Mouse (Mus musculus) thymus, adult 18-20 months (tissue): ENCODE results near the gene Nfkbia.

Experiments used
- DNase-seq, 2 experiments: peaks; one replicate each; pipeline ENCODE4 v3.0.0; 2022; ENCODE audit warnings: mixed read lengths in 2 of 2

The Nfkbia gene

DNA sequence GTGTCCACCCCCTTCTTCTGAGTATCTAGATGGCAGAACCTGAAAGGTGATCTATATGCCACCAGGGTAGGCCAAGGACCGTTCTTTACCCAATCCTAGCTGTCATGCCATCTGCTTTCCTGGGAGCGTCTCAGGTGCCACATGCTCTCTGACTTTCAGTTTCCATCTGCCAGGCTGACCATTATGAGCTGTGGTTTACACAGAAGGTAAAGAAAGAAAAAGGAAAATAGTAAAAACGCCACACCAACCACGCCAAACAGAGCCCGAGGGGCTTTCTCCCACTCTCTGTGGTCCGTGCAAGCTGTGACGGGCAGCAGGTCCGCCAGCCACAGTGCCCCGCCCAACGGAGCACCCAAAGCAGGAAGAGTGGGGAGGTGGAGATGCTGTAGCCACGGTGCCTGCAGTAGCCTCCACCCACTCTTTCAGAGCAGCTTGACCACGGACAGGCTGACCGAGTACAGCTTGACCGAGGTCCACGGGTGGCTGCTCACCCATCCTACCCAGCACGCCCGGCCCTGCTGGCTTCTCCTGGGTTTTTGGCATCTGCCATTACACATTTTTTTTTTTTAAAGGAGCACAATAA is 27.0 kb downstream of the Nfkbia start:
- peak in 1 of 2 experiments; percentile 58 for DNase-seq

GRCm38 (mm10) chr12:55464846-55465361 is 27.5 kb downstream of the Nfkbia start:
- DNase-seq: peak; percentile 63 to 75

- DNase-seq: no peak
Measured at GRCm38 (mm10) chr12:55463992-55464845, 28.2 kb downstream of the Nfkbia start.

DNA sequence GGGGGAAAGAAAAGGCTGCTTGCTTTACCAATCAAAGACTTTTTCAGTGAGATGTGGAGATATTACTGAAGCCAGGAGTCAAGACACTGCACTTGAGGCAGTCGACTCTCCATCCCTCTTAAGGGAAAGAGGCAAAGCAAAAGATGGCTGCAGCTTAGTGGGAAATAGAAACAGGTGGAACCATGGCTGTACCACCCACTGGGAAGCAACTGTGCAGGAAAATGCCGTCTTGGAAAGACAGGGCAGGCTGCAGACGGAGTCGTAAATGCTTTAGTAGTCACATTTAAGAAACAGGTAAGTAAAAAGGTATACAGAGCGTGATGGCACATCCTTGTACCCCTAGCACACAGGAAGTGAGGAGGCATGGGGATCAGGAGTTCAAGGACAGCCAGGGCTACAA is 29.4 kb downstream of the Nfkbia start:
- DNase-seq: no peak

DNA sequence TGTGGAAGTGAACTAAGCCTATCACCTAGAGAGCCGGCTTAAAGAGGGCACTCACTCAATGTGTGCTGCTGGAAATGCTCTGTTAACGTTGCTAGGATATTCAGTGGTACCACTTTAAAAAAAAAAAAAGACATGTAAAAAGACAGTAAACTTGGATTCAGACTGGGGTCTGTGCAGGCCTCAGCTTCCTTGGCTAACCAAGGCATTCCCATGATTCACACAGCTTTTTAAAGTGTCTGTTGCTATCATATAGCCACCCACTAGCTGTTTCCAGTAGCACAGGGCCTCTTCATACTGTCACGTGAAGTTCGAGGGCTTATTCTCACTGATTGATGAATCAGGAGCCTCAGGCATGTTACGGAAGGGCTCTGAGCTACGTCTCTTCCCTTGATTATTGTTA is 30.0 kb downstream of the Nfkbia start:
- no peak for DNase-seq

DNA sequence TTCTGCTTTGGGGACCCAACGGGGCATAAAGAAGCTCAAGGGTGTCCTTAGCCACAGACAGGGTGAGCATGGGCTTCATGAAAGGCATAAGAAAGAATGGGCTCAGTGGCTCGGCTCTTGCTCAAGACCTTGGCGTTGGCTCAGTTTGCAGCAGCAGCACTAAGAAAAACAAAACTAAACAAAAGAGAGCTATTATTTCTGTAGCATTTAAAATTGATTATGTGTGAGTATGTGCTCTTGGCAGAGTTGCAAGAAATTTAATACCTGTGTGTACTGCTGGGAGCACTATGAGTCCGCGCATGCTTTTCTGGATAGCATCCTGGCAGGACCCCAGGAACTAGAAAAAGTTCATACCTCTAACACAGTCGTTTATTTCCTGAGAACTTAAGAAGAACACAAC is 30.7 kb downstream of the Nfkbia start:
- no peak for DNase-seq

GRCm38 (mm10) chr12:55460900-55461299 is 31.5 kb downstream of the Nfkbia start:
- DNase-seq: no peak

- DNase-seq: no peak
Measured at GRCm38 (mm10) chr12:55459739-55460138, 32.7 kb downstream of the Nfkbia start.

DNA sequence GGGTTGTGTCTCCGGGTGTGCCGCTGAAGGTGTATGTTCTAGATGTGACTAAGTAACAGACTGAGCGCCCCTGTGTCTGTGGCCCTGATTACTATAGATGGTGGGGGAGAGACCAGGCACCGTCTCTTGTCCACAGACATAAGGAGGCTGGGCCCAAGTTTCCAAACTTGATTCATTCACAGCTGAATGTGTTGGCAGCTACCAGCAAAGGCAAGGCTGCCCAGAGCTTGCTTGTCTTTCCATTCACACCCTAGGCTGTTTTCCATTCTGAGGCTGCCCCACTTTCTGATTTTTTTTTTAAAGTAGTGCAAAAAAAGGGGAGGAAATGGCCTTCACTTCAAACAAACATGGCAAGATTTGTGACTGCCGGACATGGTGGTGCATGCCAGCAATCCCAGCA is 35.6 kb downstream of the Nfkbia start:
- DNase-seq: no peak

DNA sequence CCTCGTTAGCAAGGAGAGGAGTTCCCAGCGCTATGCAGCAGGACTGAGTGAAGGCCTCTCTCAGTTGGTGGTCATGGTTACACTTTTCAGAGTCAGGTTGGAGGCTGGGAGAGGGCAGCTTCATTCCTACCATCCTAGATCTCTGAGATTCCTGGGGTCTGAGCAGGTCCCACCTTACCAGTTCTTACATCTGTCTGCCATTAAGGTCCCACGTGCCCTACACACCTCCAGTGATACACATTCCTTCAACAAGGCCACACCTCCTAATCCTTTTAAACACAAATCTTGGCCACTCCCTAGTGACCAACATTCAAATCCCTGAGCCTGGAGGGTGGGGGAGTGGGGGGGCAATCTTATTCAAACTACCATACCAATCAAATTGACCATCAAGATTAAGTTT is 36.3 kb downstream of the Nfkbia start:
- no peak for DNase-seq

GRCm38 (mm10) chr12:55455206-55455605 is 37.2 kb downstream of the Nfkbia start:
- no peak for DNase-seq

GRCm38 (mm10) chr12:55453924-55454323 is 38.5 kb downstream of the Nfkbia start:
- DNase-seq: no peak

DNA sequence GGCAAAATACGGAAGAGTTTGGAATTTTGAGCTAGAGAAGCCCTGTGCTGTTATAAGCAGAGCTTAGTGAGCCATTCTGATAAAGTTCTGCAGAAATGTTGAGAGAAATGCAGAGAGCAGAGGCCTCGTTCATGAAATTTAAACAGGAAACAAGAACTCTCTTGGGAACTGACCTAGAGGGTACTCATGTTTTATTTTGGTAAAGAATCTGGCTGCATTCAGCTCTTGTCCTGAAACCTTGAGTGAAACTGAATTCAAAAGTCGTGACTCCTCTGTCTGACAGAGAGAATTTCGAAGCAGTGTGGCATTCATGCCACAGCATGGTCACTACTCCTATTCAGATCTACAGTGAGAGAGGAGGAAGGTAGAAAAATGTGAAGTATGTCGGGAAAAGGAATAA is 39.6 kb downstream of the Nfkbia start:
- DNase-seq: no peak

- no peak for DNase-seq
Measured at GRCm38 (mm10) chr12:55450421-55450820, 42.0 kb downstream of the Nfkbia start.

DNA sequence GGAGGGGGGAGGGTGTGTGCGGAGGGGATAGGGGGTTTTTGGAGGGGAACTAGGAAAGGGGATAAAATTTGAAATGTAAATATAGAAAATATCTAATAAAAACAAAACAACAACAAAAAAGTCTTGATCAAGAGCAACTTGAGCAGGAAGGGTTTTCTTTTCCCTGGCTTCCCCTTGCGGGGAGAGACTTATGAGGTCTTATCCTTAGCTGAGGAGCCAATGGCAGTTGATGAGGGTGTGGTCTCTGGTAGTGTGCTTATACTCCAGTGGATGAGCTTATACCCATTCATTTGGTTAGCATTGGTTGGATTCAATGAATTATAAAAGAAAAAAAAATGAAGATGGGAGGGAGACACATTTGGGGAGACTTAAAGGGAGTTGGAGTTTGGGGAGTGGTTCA is 43.4 kb downstream of the Nfkbia start:
- no peak for DNase-seq

DNA sequence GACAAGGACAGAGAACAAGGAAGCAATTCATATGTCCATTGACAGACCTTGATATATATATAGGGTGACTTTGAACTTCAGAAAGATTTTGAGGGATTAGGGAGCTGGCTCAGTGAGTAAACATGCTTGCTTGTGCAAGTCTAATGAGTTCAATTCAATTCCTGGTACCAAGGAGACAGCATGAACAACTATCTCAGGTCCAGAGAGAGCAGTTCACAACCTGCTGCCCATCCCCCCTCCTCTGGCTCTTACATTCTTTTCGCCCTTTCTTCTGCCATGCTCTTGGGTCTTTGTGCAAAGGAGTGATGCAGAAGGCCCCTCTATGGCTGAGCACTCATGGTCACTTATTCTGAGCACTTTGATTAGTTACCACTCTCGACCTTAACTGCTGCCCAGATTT is 44.0 kb downstream of the Nfkbia start:
- DNase-seq: no peak

GRCm38 (mm10) chr12:55447396-55447760 is 45.1 kb downstream of the Nfkbia start:
- no peak for DNase-seq

DNA sequence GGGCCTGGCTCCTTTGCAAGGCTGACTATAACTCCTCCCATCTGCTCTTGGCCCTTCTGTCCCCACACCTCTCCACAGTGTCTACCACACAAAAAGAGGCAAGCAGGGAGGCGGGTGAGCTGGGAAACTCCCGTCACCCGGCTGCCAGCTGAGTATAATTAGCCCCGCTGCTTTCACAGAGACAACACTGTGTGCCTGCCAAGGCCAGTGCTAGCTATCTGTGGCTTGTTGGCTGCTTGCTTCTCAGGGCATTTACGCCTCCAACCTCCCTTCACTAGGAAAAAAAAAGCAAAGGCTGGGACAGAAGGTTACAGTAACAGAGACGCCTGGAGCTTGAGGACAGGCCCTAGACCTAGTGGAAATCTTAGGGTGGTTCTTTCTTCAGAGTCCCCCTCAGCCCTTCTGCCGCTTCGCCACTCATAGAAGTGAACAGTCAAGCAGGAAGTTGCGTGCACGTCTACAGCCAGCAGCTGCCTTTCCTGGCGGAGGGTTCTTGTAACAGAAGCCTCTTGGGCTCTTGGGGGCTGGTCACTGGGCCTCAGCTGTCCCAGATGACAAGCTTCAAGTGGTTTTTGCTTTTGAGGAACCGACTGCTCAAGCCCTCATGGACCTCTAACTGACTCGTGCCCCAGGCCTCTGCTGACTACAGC is 45.6 kb downstream of the Nfkbia start:
- peak; percentile 67 to 80 for DNase-seq

DNA sequence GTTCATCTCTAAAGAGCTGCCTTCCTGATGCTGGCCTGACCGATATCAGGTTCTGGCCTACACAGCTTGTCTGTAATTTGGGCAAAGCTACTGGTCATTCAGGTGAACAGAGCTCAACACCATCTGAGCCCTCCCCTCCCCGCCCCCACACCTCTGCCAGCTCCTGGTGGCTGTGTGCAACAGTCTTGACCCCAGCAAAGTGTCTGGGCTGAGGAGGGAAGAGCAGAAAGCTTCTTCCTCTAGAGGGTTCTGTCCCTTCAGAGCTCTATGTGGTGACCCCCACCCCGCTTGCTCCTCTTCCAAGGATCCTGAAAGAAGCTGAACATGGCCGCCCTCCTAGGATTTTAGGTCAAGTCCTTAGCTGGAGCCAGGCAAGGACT is 46.1 kb downstream of the Nfkbia start:
- no peak for DNase-seq

GRCm38 (mm10) chr12:55445583-55445982 is 46.9 kb downstream of the Nfkbia start:
- DNase-seq: no peak

- peak; percentile 37 to 76 for DNase-seq
Measured at GRCm38 (mm10) chr12:55444031-55444451, 48.4 kb downstream of the Nfkbia start.

GRCm38 (mm10) chr12:55442861-55443850 is 49.3 kb downstream of the Nfkbia start:
- peak; percentile 58 to 71 for DNase-seq

GRCm38 (mm10) chr12:55442245-55442644 is 50.2 kb downstream of the Nfkbia start:
- DNase-seq: no peak
